Comparison of ENCODE assay signal across 23 mouse cellular contexts in genomic region chr17:10633769-10634168, GRCm38 (mm10).
DNase-seq lines count a peak whose midpoint lies in the region; ATAC-seq and TF ChIP-seq lines count a peak whose summit lies in the region.
"Had no signal": no experiment of that assay in that cellular context is flagged by ENCODE, and none has a peak within 500 bp of the region (broad histone marks: within the 10 kb centered on the region; RNA-seq: fewer than 3 reads in every experiment).

No protein-coding gene starts in this region.

- no peak overlapping the region for H3ac ChIP-seq in C2C12 (ENCODE audit: control insufficient read depth, insufficient read length, low read depth)

- no peaks in the 10 kb centered on the region for H3K36me3 ChIP-seq in heart, embryonic 10.5 days
- no peaks in the 10 kb centered on the region for H3K36me3 ChIP-seq in C2C12 (ENCODE audit: control insufficient read depth, insufficient read depth)
- H3K36me3 ChIP-seq in kidney, embryonic 15.5 days, result no peaks in the 10 kb centered on the region
- H3K36me3 ChIP-seq in forebrain, embryonic 10.5 days (replicated peaks), result no peaks in the 10 kb centered on the region
- H3K36me3 ChIP-seq: embryonic facial prominence, embryonic 10.5 days; embryonic facial prominence, embryonic 12.5 days; forebrain, embryonic 15.5 days; G1E had no signal

- 0 out of 2 replicates have a peak, but pooled peaks cover 4% of the 10 kb centered on the region for H3K4me1 ChIP-seq in heart, embryonic 10.5 days
- H3K4me1 ChIP-seq in kidney, embryonic 15.5 days, result peaks cover 5% of the 10 kb centered on the region; the same call in 1 of the 2 replicates
- H3K4me1 ChIP-seq in forebrain, embryonic 10.5 days, result peaks cover 20% of the 10 kb centered on the region
- H3K4me1 ChIP-seq: embryonic facial prominence, embryonic 12.5 days had no signal

- H3K9me3 ChIP-seq in heart, embryonic 10.5 days, result no peaks in the 10 kb centered on the region
- no peaks in the 10 kb centered on the region for H3K9me3 ChIP-seq in kidney, embryonic 15.5 days (replicated peaks)
- H3K9me3 ChIP-seq in forebrain, embryonic 10.5 days, result no peaks in the 10 kb centered on the region
- H3K9me3 ChIP-seq: embryonic facial prominence, embryonic 10.5 days; embryonic facial prominence, embryonic 12.5 days; forebrain, embryonic 13.5 days; forebrain, embryonic 15.5 days; G1E had no signal

- WGBS in heart, embryonic 10.5 days, result 87% methylated on average over 7 of the region's 7 CpGs
- 88% methylated on average over 7 of the region's 7 CpGs for WGBS in kidney, embryonic 15.5 days
- 92% methylated on average over 7 of the region's 7 CpGs for WGBS in forebrain, embryonic 10.5 days

- H3K79me3 ChIP-seq in C2C12 (ENCODE audit: low read depth), result no peaks in the 10 kb centered on the region

- H3K4me2 ChIP-seq in kidney, embryonic 15.5 days, result no peak overlapping the region
- H3K4me2 ChIP-seq: embryonic facial prominence, embryonic 12.5 days; forebrain, embryonic 13.5 days; forebrain, embryonic 15.5 days had no signal

- DNase-seq in heart, adult 11 months, result peak; percentile 40
- no peak for DNase-seq in heart, embryonic 10.5 days (ENCODE audit: low spot score)
- peak; percentile 21 for DNase-seq in brain, adult 2 months (ENCODE audit: low read depth, low spot score)
- DNase-seq in forebrain, embryonic 10.5 days (ENCODE audit: extremely low spot score, low spot score), result no peak
- DNase-seq in adrenal gland, adult 18-20 months (ENCODE audit: low spot score in 2 of 2), result no peak
- DNase-seq: adrenal gland, adult 8-10 months; adrenal gland, postnatal 25 days; B cell, adult 2 months; cerebellum, adult 11-12 months; cerebellum, adult 2 months; cerebellum, adult 9-10 months; cerebellum, postnatal 10 days; cerebellum, postnatal 25 days; forebrain, postnatal 0 days had no signal

- no peak overlapping the region for H3K4me3 ChIP-seq in heart, embryonic 10.5 days
- no peak overlapping the region for H3K4me3 ChIP-seq in C2C12 (ENCODE audit: insufficient read depth, poor library complexity, severe bottlenecking)
- no peak overlapping the region for H3K4me3 ChIP-seq in kidney, embryonic 15.5 days (replicated peaks)
- H3K4me3 ChIP-seq in forebrain, embryonic 10.5 days, result no peak overlapping the region
- H3K4me3 ChIP-seq: embryonic facial prominence, embryonic 10.5 days; embryonic facial prominence, embryonic 12.5 days; forebrain, embryonic 13.5 days; forebrain, embryonic 15.5 days had no signal

- TF ChIP-seq CTCF in C2C12 (IDR thresholded peaks at IDR 0.05; ENCODE audit: control insufficient read depth, insufficient read depth, insufficient read length), result no peak

- ATAC-seq in kidney, embryonic 15.5 days (replicated peaks; ENCODE audit: low FRiP score), result no peak
- ATAC-seq: activated CD4-positive, CD25-positive, alpha-beta regulatory T cell, adult 4 months; forebrain, embryonic 13.5 days; forebrain, embryonic 15.5 days; forebrain, postnatal 0 days; Patski had no signal

- no peaks in the 10 kb centered on the region for H3K79me2 ChIP-seq in C2C12 (ENCODE audit: control insufficient read depth, insufficient read depth)

- H3K27ac ChIP-seq in heart, embryonic 10.5 days, result no peak overlapping the region
- no peak overlapping the region for H3K27ac ChIP-seq in kidney, embryonic 15.5 days
- H3K27ac ChIP-seq in forebrain, embryonic 10.5 days, result no peak overlapping the region
- H3K27ac ChIP-seq: embryonic facial prominence, embryonic 10.5 days; embryonic facial prominence, embryonic 12.5 days; forebrain, embryonic 13.5 days; forebrain, embryonic 15.5 days had no signal

- H3K9ac ChIP-seq in kidney, embryonic 15.5 days, result no peak overlapping the region
- H3K9ac ChIP-seq: embryonic facial prominence, embryonic 12.5 days; forebrain, embryonic 13.5 days; forebrain, embryonic 15.5 days; forebrain, postnatal 0 days had no signal

- no peaks in the 10 kb centered on the region for H3K27me3 ChIP-seq in heart, embryonic 10.5 days (ENCODE audit: insufficient read depth, poor library complexity, severe bottlenecking)
- no peaks in the 10 kb centered on the region for H3K27me3 ChIP-seq in C2C12 (ENCODE audit: control insufficient read depth, insufficient read depth, insufficient read length)
- H3K27me3 ChIP-seq in kidney, embryonic 15.5 days, result no peaks in the 10 kb centered on the region
- no peaks in the 10 kb centered on the region for H3K27me3 ChIP-seq in forebrain, embryonic 10.5 days (ENCODE audit: poor library complexity, severe bottlenecking)
- H3K27me3 ChIP-seq: embryonic facial prominence, embryonic 12.5 days; forebrain, embryonic 13.5 days; forebrain, embryonic 15.5 days; Patski had no signal

TF ChIP-seq in C2C12, 6 proteins besides CTCF, POLR2A, EP300 and RAD21:
- peak; percentile 74 for TF ChIP-seq MAX (IDR thresholded peaks at IDR 0.05)
- no peak for TF ChIP-seq MYOG (IDR thresholded peaks at IDR 0.05; ENCODE audit: control insufficient read depth, extremely low read depth, insufficient read length)
- peak; percentile 11 for TF ChIP-seq MYOD1 (IDR thresholded peaks at IDR 0.05; ENCODE audit: control insufficient read depth, insufficient read length, low read depth)

Comparison
In these comparisons a context has a peak if more than half of its experiments do, and no peak if none do; other contexts are left out.
1. DNase-seq: peak in heart, adult 11 months (single experiment) and brain, adult 2 months (single experiment); none in heart, embryonic 10.5 days (single experiment), forebrain, embryonic 10.5 days (single experiment) and adrenal gland, adult 18-20 months (0 of 2).